Mouse (Mus musculus) hindbrain, embryonic 10.5 days (tissue): Measurements from ENCODE around the gene Rogdi. TPM values are rescaled to one million over a fixed set of nuclear protein-coding genes. Genes with fewer than 3 reads are reported as not detected.

Experiments used
- DNase-seq: peaks from one replicate; pipeline ENCODE4 v3.0.0-alpha.2; 2017; ENCODE audit warnings: low spot score
- H3K27ac ChIP-seq: fragments of 300-500 bp; sonication (generic); 2 replicates; pipeline ENCODE4 v1.5.1; 2016; ENCODE audit warnings: mild to moderate bottlenecking, moderate library complexity
- H3K27me3 ChIP-seq: fragments of 300-500 bp; sonication (generic); 2 replicates; pipeline ENCODE4 v1.6.1; 2016; ENCODE audit warnings: mild to moderate bottlenecking; ENCODE audit not compliant: poor library complexity, insufficient read depth, severe bottlenecking
- H3K36me3 ChIP-seq: fragments of 300-500 bp; sonication (generic); 2 replicates; pipeline ENCODE4 v1.6.1; 2016; ENCODE audit warnings: mild to moderate bottlenecking, moderate library complexity
- H3K4me1 ChIP-seq: fragments of 300-500 bp; sonication (generic); replicated peaks from 2 replicates; pipeline ENCODE4 v1.6.1; 2016; ENCODE audit warnings: mild to moderate bottlenecking
- H3K4me3 ChIP-seq: fragments of 300-500 bp; sonication (generic); 2 replicates; pipeline ENCODE4 v1.5.1; 2016; ENCODE audit warnings: mild to moderate bottlenecking, moderate library complexity
- H3K9me3 ChIP-seq: fragments of 300-500 bp; sonication (generic); 2 replicates; pipeline ENCODE4 v1.6.1; 2016; ENCODE audit warnings: mild to moderate bottlenecking, moderate library complexity
- WGBS: fragments of 180-500 bp; shearing (Covaris S2); methylation state at CpG from one replicate; pipeline ENCODE4 v1.1.7; 2016; 5-methylcytosine and 5-hydroxymethylcytosine counted together
- polyA plus RNA-seq: library from polyadenylated mRNA; unstranded; fragments of >200 nt; fragmentation: Nextera tagmentation; extraction: Ambion mirVana; gene quantifications from 2 replicates; pipeline ENCODE4 v1.2.1, GENCODE M21; 2016

Gene Rogdi
- 63.7 and 108 TPM in 2 replicates for polyA plus RNA-seq

DNA sequence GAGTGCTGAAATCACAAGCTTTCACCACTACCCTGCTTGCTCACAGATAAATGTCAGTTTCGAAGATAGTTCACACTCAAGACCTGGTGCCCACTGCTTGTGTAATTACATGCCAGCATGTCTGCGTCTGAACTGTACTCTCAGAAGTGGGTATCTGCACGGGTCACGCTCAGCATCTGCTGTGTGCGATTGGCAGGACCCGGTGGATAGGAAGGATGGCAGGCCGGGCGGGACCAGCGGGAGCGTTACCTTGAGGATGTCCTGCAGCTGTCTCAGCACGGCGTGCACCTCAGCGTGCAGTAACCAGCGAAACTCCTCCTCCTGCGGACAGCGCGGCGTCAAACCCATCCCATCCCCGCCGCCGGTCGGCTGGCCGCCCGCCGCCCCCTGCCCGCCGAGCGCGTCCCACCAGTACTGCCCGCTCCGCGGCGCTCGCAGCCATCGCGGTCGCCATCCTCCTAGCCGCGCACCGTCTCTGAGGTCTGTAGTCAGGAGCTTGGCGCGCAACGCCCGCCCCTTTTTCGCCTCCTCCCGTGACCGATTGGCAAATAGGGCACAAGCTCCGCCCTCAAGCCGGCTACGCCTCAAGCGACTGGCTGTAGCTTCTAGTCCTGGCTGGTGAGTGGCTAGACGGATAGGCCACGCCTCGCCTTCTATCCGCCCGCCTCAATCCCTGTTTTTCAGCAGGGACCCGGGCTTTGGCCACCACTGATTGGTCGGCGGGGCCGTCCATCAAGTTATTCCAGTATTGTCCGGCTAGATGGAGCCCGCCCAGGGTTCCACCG lies at the start of gene Rogdi:
Gene Rogdi, minus strand, starts transcription at position 500 of the 785 bp plus-strand sequence.
- H3K27me3 ChIP-seq = no peaks in the 10 kb centered on the region
- peak within 1 kb of the TSS; percentile 77 for H3K4me3 ChIP-seq
- under 1% methylated on average over 63 of the region's 63 CpGs for WGBS
- peak within 1 kb of the TSS; percentile 88 for H3K27ac ChIP-seq
- H3K36me3 ChIP-seq = peaks cover 52% of the 10 kb centered on the region
- no peaks in the 10 kb centered on the region for H3K9me3 ChIP-seq
- H3K4me1 ChIP-seq = peaks cover 21% of the 10 kb centered on the region
- DNase-seq = peak; percentile 100

DNA sequence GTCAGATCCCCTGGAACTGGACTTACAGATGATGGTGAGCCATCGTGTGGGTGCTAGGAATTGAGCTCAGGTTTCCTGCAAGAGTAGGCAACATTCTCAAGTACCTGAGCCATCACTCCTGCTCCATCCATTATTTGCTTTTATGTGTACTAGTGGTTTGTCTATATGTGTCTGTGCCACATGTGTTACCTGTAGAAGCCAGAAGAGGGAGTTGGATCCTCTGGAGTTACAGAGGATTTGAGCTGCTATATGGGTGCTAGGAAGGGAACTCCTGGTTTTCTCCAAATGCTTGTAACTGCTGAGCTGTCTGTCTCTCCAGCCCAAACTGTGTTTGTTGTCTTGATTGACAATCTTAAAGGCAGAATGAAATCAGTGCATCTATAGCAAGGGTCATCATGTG lies 44.8 kb upstream of the Rogdi start:
- no peak overlapping the region for H3K4me3 ChIP-seq
- 84% methylated on average over 1 of the region's 1 CpGs for WGBS
- H3K4me1 ChIP-seq = no peaks in the 10 kb centered on the region
- H3K36me3 ChIP-seq = peaks cover 90% of the 10 kb centered on the region
- no peak overlapping the region for H3K27ac ChIP-seq
- no peaks in the 10 kb centered on the region for H3K27me3 ChIP-seq
- DNase-seq = no peak
- H3K9me3 ChIP-seq = no peaks in the 10 kb centered on the region

- Histone ChIP-seq H3K9me3 (no peaks in the 10 kb centered on the region), H3K36me3 (peaks cover 54% of the 10 kb centered on the region), H3K4me1 (peaks cover 31% of the 10 kb centered on the region), H3K4me3 (peak overlapping the region; percentile 95), H3K27me3 (no peaks in the 10 kb centered on the region), H3K27ac (peak overlapping the region; percentile 92)
- no peak for DNase-seq
- under 1% methylated on average over 78 of the region's 78 CpGs for WGBS
These were observed 37.1 kb upstream of the Rogdi start for GRCm38 (mm10) chr16:5050251-5051110.

DNA sequence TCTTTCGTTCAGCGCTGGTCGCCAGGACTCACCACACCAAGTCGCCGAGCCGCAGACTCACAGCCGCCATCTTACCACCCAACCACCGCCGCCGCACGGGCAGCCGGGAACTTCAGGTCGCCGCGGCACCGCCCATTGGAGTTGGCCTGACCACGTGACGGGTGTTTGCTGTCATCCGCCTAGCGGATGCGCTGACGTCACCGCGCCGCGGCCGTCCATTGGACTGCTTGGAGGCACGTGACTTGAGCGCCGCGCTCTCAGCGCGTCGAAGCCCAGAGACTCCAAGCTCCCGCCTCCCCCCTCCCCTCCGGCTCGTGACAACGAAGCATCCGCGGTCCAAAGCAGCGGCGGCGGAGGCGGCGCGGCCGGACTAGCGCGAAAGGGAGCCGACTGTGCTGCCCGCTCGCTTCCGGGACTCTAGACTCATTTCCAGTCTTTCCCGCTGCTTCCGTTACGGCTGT lies 36.5 kb upstream of the Rogdi start, which contains the start of the genes Glyr1 and Ubn1:
Gene Glyr1, minus strand, starts transcription at position 90 of the 461 bp plus-strand sequence.
Gene Ubn1, plus strand, starts transcription at position 284 of the 461 bp plus-strand sequence.
- DNase-seq = peak; percentile 99
- Histone ChIP-seq H3K27me3 (no peaks in the 10 kb centered on the region), H3K36me3 (peaks cover 54% of the 10 kb centered on the region), H3K4me3 (peak within 1 kb of the TSS; percentile 95), H3K9me3 (no peaks in the 10 kb centered on the region), H3K4me1 (peaks cover 31% of the 10 kb centered on the region), H3K27ac (peak within 1 kb of the TSS; percentile 92)
- under 1% methylated on average over 56 of the region's 56 CpGs for WGBS

GRCm38 (mm10) chr16:5049182-5049773 lies 35.9 kb upstream of the Rogdi start:
- peaks cover 57% of the 10 kb centered on the region for H3K36me3 ChIP-seq
- peak overlapping the region; percentile 95 for H3K4me3 ChIP-seq
- peaks cover 31% of the 10 kb centered on the region for H3K4me1 ChIP-seq
- WGBS = under 1% methylated on average over 38 of the region's 38 CpGs
- no peaks in the 10 kb centered on the region for H3K9me3 ChIP-seq
- peak overlapping the region; percentile 92 for H3K27ac ChIP-seq
- no peak for DNase-seq
- no peaks in the 10 kb centered on the region for H3K27me3 ChIP-seq

GRCm38 (mm10) chr16:5045322-5045721 lies 32.0 kb upstream of the Rogdi start:
- H3K27me3 ChIP-seq = no peaks in the 10 kb centered on the region
- DNase-seq = no peak
- H3K27ac ChIP-seq = no peak overlapping the region
- peaks cover 79% of the 10 kb centered on the region for H3K36me3 ChIP-seq
- H3K4me1 ChIP-seq = peaks cover 13% of the 10 kb centered on the region
- 96% methylated on average over 3 of the region's 3 CpGs for WGBS
- no peaks in the 10 kb centered on the region for H3K9me3 ChIP-seq
- H3K4me3 ChIP-seq = no peak overlapping the region

GRCm38 (mm10) chr16:5036649-5037234 lies 23.4 kb upstream of the Rogdi start:
- WGBS = 90% methylated on average over 5 of the region's 5 CpGs
- Histone ChIP-seq H3K4me1 (no peaks in the 10 kb centered on the region), H3K27me3 (no peaks in the 10 kb centered on the region), H3K36me3 (peaks cover 100% of the 10 kb centered on the region), H3K9me3 (no peaks in the 10 kb centered on the region), H3K4me3 (no peak overlapping the region), H3K27ac (no peak overlapping the region)
- DNase-seq = no peak

DNA sequence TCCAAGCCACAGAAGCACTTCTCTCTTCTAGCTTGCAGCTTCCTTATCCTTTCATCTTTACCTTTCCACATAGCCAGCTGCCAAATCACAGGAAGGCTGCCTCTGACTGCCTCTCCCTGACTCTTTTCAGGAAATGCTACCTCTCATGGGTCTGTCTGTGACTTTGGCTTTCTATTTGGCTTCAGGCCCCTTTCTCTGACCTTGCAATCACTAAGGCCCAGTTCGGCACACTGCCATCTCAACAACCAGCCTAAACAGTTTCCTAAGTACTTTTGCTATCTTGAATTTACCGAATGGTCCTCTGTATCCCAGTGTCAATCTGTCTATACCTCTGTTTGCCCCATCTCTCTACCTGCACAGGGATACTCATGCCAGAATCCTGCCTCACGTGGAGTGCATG lies 22.2 kb upstream of the Rogdi start:
- no peaks in the 10 kb centered on the region for H3K9me3 ChIP-seq
- no peak for DNase-seq
- no peak overlapping the region for H3K27ac ChIP-seq
- no peaks in the 10 kb centered on the region for H3K27me3 ChIP-seq
- no peak overlapping the region for H3K4me3 ChIP-seq
- H3K36me3 ChIP-seq = peaks cover 100% of the 10 kb centered on the region
- WGBS = 94% methylated on average over 3 of the region's 3 CpGs
- no peaks in the 10 kb centered on the region for H3K4me1 ChIP-seq

DNA sequence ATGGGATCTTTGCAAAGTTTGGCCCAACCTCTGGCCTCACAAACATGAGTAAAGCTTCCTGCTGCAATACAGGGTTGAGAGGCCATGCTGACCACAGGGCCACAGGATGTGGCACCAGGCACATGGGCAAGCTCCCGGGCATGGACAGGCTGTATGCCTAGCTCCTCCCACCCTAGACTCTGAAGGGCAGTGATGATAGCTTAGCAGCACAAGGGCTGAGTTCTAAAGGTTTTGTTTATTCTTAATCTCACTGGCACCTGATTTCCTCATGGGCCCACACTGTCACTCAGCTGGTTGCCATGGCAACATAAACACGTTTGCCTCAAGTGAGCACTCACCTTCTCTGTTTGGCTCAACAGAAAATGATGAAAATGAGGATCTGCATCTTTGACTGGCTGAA lies 16.5 kb upstream of the Rogdi start:
- WGBS = 73% methylated on average over 2 of the region's 2 CpGs
- no peak for DNase-seq
- no peak overlapping the region for H3K4me3 ChIP-seq
- no peaks in the 10 kb centered on the region for H3K9me3 ChIP-seq
- peaks cover 99% of the 10 kb centered on the region for H3K36me3 ChIP-seq
- H3K4me1 ChIP-seq = no peaks in the 10 kb centered on the region
- no peak overlapping the region for H3K27ac ChIP-seq
- H3K27me3 ChIP-seq = no peaks in the 10 kb centered on the region

DNA sequence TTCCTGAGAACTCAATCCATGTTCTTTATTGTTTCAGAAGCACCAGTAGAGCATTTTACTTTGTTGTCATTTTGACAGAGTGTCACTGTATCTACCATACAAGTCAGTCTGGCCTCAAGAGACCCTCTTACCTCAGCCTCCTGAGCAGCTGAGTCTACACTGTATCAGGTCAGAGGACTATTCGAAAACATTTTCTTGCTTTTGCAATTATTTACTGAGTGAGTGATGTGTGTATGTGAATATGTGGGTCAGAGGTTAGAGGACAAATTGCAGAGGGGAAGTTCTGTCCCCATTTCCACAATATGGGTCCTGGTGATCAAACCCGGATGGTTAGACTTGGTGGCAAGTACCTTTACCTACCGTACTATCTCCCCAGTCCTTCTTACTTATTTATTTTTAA lies 10.7 kb upstream of the Rogdi start:
- Histone ChIP-seq H3K4me3 (no peak overlapping the region), H3K4me1 (no peaks in the 10 kb centered on the region), H3K27ac (no peak overlapping the region), H3K36me3 (peaks cover 99% of the 10 kb centered on the region), H3K27me3 (no peaks in the 10 kb centered on the region), H3K9me3 (no peaks in the 10 kb centered on the region)
- WGBS = 98% methylated on average over 3 of the region's 3 CpGs
- DNase-seq = no peak

DNA sequence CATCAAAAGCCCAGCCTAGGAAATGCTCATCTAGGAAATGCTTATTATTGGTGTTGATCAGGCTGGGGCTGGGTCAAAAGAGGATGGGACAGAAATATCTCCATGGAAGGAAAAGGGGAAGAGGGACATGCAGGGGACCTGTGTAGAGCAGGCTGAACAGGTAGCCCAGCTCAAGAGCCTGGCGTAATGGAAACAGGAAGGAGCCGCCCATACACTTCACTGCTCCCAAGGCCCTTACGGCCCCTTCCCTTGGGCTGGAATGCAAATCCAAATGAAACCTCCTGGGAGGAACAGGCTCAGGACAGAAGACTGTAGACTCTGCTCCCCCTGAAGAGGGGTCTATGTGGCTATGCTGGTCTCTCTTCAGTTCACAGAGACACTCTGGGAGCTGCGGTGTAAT lies 1.2 kb upstream of the Rogdi start:
- peaks cover 63% of the 10 kb centered on the region for H3K36me3 ChIP-seq
- no peaks in the 10 kb centered on the region for H3K9me3 ChIP-seq
- peaks cover 21% of the 10 kb centered on the region for H3K4me1 ChIP-seq
- H3K4me3 ChIP-seq = no peak overlapping the region
- H3K27me3 ChIP-seq = no peaks in the 10 kb centered on the region
- H3K27ac ChIP-seq = no peak overlapping the region
- 87% methylated on average over 4 of the region's 4 CpGs for WGBS
- DNase-seq = no peak
